Mouse (Mus musculus) heart, embryonic 13.5 days (tissue): ENCODE results near the gene Abhd4. TPM values are rescaled to one million over a fixed set of nuclear protein-coding genes. Genes with fewer than 3 reads are reported as not detected.

ENCODE experiments used
- ATAC-seq: fragments of 200-750 bp; cut with Nextera tagmentation; 2 replicates; pipeline ENCODE4 v1.8.0; 2017; ENCODE audit warnings: moderate TSS enrichment; ENCODE audit not compliant: insufficient number of reproducible peaks, low FRiP score, low TSS enrichment; ENCODE audit errors: extremely low read depth
- H3K27ac ChIP-seq: fragments of 300-500 bp; sonication (generic); replicated peaks from 2 replicates; pipeline ENCODE4 v1.5.1; 2015; ENCODE audit warnings: moderate library complexity, mild to moderate bottlenecking, inconsistent platforms
- H3K27me3 ChIP-seq: fragments of 300-500 bp; sonication (generic); replicated peaks from 2 replicates; pipeline ENCODE4 v1.6.1; 2015; ENCODE audit warnings: mild to moderate bottlenecking, inconsistent platforms
- H3K36me3 ChIP-seq: fragments of 300-500 bp; sonication (generic); 2 replicates; pipeline ENCODE4 v1.6.1; 2015; ENCODE audit warnings: mild to moderate bottlenecking, inconsistent platforms
- H3K4me1 ChIP-seq: fragments of 300-500 bp; sonication (generic); 2 replicates; pipeline ENCODE4 v1.6.1; 2015; ENCODE audit warnings: inconsistent platforms
- H3K4me2 ChIP-seq: fragments of 300-500 bp; sonication (generic); 2 replicates; pipeline ENCODE4 v1.6.1; 2015; ENCODE audit warnings: inconsistent platforms, mild to moderate bottlenecking, moderate library complexity
- H3K4me3 ChIP-seq: fragments of 300-500 bp; sonication (generic); 2 replicates; pipeline ENCODE4 v1.5.1; 2015; ENCODE audit warnings: moderate library complexity, mild to moderate bottlenecking, inconsistent platforms
- H3K9ac ChIP-seq: fragments of 300-500 bp; sonication (generic); 2 replicates; pipeline ENCODE4 v1.6.1; 2015; ENCODE audit warnings: inconsistent platforms, mild to moderate bottlenecking, moderate library complexity
- H3K9me3 ChIP-seq: fragments of 300-500 bp; sonication (generic); 2 replicates; pipeline ENCODE4 v1.6.1; 2016; ENCODE audit warnings: inconsistent platforms
- WGBS: fragments of 180-500 bp; shearing (Covaris S2); methylation state at CpG from one replicate; pipeline ENCODE4 v1.1.7; 2015; ENCODE audit warnings: mixed read lengths; 5-methylcytosine and 5-hydroxymethylcytosine counted together
- polyA plus RNA-seq: library from polyadenylated mRNA; unstranded; fragments of >200 nt; fragmentation: Nextera tagmentation; extraction: Ambion mirVana; gene quantifications from 2 replicates; pipeline ENCODE4 v1.2.1, GENCODE M21; 2015

Abhd4 gene
- polyA plus RNA-seq, 1 experiment from 2014 or later, result 87.0 TPM

DNA sequence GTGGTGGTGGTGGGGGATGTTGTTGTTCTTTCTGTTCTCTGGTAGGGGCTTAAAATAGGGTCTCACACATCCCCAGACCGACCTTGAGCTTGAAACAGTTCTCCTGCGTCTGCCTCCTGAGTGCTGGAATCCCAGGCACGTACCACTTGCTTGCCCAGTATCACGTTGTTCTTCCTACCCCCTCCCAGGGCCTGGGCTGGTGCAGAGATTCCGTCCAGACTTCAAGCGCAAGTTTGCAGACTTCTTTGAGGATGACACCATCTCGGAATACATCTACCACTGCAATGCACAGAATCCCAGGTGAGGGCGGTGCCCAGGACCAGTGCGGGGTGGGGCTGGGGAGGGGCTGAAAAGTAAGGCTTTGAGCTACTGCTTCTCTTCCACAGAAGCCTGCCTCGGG, 11.1 kb downstream of the Abhd4 start:
- no peak for ATAC-seq
- H3K9ac ChIP-seq, result peak overlapping the region; percentile 59
- H3K4me1 ChIP-seq, result peaks cover 31% of the 10 kb centered on the region
- no peaks in the 10 kb centered on the region for H3K9me3 ChIP-seq
- H3K4me3 ChIP-seq, result peak overlapping the region; percentile 24
- H3K27ac ChIP-seq, result peak overlapping the region; percentile 83
- H3K27me3 ChIP-seq, result no peaks in the 10 kb centered on the region
- peak overlapping the region; percentile 46 for H3K4me2 ChIP-seq
- 39% methylated on average over 10 of the region's 10 CpGs for WGBS
- H3K36me3 ChIP-seq, result peaks cover 78% of the 10 kb centered on the region

DNA sequence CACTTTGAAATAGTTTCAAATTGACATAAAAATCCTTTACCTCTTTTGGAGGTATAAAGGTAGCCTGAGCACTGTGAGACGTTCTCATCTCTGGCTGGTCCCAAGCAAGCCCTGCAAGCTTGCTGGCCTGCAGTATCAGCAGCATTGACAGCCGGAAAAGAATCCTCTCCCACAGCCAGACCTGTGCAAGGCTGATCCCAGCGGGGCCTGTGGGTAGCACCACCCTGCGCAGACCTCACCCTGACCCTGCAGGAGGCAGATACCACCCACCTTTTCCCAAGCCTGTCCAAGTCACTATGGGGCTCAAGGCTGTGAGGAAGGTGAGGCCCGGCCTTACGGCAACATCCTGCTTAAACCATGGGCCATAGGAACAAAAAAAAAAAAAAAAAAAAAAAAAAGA, 12.0 kb downstream of the Abhd4 start:
- Histone ChIP-seq H3K4me1 (peaks cover 23% of the 10 kb centered on the region), H3K4me2 (no peak overlapping the region), H3K27me3 (no peaks in the 10 kb centered on the region), H3K27ac (no peak overlapping the region), H3K9me3 (no peaks in the 10 kb centered on the region), H3K4me3 (no peak overlapping the region), H3K9ac (no peak overlapping the region), H3K36me3 (peaks cover 79% of the 10 kb centered on the region)
- 61% methylated on average over 6 of the region's 6 CpGs for WGBS
- no peak for ATAC-seq

DNA sequence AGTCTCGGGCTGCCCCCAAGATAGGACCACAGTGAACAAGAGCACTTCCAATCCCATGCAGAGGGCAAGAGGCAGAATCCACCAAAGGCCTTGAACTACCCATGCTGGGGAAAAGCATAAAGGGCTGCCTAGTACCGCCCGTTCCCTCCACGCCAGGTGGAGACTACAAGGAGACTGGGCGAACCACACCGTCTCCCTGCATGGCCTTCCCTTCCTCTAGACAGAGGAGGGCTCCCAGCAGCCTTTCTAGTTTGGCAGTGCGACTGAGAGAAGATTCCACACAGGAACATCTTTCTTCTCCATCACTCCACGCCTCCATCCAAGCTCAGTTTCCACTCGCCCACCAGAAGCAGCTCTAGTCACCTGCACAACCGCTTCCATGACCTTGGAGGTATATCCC, 14.0 kb downstream of the Abhd4 start:
- H3K9ac ChIP-seq, result no peak overlapping the region
- no peak for ATAC-seq
- H3K4me3 ChIP-seq, result no peak overlapping the region
- H3K36me3 ChIP-seq, result peaks cover 65% of the 10 kb centered on the region
- H3K27me3 ChIP-seq, result no peaks in the 10 kb centered on the region
- H3K4me1 ChIP-seq, result peaks cover 13% of the 10 kb centered on the region
- no peak overlapping the region for H3K27ac ChIP-seq
- no peak overlapping the region for H3K4me2 ChIP-seq
- H3K9me3 ChIP-seq, result no peaks in the 10 kb centered on the region
- 88% methylated on average over 10 of the region's 10 CpGs for WGBS

DNA sequence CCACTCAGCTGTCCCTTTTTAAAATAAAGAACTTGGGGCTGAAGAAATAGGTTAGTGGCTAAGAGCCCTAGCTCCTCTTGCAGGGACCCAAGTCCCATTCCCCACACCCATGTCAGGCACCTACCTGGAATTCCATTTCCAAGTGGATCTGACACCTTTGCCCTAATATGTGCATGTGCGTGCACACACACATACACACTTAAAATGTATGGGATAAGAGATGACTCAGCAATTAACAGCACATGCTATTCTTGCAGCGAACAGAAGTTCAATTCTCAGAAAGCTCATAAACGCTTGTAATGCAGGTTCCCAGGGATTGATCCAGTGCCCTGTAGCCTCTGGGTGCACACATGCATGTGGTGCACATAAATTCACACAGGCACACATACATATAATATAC, 15.6 kb downstream of the Abhd4 start:
- no peak overlapping the region for H3K4me2 ChIP-seq
- peaks cover 7% of the 10 kb centered on the region for H3K4me1 ChIP-seq
- no peak overlapping the region for H3K9ac ChIP-seq
- H3K36me3 ChIP-seq, result peaks cover 52% of the 10 kb centered on the region
- H3K4me3 ChIP-seq, result no peak overlapping the region
- H3K27me3 ChIP-seq, result no peaks in the 10 kb centered on the region
- WGBS, result 89% methylated on average over 3 of the region's 3 CpGs
- H3K27ac ChIP-seq, result no peak overlapping the region
- ATAC-seq, result no peak
- no peaks in the 10 kb centered on the region for H3K9me3 ChIP-seq

DNA sequence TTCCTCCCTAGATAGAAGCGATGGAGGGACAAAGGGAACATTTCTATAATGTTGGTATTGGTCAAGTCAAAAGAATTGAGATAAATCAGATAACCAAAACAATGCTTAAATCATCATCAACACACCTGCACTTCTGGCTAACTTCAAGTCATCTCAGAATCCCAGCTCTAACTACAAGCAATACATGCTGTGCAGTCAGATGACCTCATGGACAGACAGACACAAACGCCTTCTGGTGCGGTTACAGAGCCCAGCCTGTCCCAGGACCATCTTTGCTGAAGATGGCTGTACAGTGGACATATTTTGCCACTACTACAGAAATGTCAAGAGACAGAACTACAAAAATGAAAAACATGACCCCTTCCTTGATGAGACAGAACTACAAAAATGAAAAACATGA, 16.4 kb downstream of the Abhd4 start:
- peaks cover under 1% of the 10 kb centered on the region for H3K4me1 ChIP-seq
- no peak for ATAC-seq
- no peak overlapping the region for H3K27ac ChIP-seq
- no peak overlapping the region for H3K9ac ChIP-seq
- no peak overlapping the region for H3K4me3 ChIP-seq
- H3K4me2 ChIP-seq, result no peak overlapping the region
- H3K27me3 ChIP-seq, result no peaks in the 10 kb centered on the region
- 88% methylated on average over 3 of the region's 3 CpGs for WGBS
- H3K36me3 ChIP-seq, result peaks cover 43% of the 10 kb centered on the region
- H3K9me3 ChIP-seq, result no peaks in the 10 kb centered on the region

DNA sequence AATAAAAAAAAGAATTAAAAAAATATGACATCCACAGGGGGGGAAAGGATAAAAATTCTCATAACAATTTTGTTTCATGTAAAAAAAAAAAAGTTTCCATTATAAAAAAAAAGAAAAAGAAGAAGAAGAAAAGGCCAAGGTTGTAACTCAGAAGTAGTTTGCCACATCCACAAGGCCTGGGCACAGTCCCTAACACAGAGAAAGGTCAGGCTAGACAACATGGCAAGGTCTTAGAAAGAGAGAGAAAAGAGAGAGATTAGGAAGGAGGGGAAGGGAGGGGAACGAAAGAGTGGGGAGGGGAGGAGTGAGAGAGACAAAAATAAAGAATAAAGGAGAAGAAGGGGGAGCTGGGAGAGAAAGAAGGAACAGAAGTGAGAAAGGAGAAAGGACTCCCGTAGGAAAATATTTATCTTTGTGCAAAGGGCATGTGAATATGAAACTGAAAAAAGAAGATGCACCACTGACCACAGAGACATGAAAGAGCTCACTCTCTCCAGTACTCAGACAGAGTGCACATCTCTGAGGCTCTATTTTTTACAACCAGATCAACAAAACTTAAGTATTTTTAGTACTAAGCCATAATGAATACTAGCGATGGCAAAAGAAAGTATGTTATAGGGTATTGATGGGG, 18.1 kb downstream of the Abhd4 start:
- H3K4me1 ChIP-seq, result no peaks in the 10 kb centered on the region
- H3K4me3 ChIP-seq, result no peak overlapping the region
- H3K9ac ChIP-seq, result no peak overlapping the region
- no peaks in the 10 kb centered on the region for H3K9me3 ChIP-seq
- no peak overlapping the region for H3K4me2 ChIP-seq
- H3K36me3 ChIP-seq, result peaks cover 31% of the 10 kb centered on the region
- 84% methylated on average over 3 of the region's 3 CpGs for WGBS
- no peaks in the 10 kb centered on the region for H3K27me3 ChIP-seq
- no peak for ATAC-seq
- no peak overlapping the region for H3K27ac ChIP-seq

DNA sequence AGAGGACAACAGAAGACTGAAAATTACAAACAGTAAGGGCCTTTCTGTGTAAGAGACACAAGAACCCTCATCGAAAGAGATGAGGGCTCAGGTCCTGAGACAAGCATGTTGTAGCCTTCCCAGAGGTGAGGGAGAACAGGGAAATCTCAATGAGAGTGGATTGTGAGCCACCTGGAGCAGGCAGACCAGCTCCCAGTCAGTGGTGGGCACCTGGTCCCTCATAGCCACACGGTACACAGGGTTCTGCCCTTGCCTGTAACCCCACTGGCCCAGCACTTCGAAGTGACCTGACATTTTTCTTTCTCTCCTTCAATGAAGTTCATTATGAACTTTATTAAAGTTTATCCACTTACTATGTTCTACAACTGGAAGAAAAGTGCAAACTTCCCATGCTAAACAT, 18.7 kb downstream of the Abhd4 start:
- H3K4me1 ChIP-seq, result no peaks in the 10 kb centered on the region
- H3K36me3 ChIP-seq, result peaks cover 24% of the 10 kb centered on the region
- H3K27ac ChIP-seq, result no peak overlapping the region
- no peak overlapping the region for H3K4me3 ChIP-seq
- H3K9ac ChIP-seq, result no peak overlapping the region
- 76% methylated on average over 3 of the region's 3 CpGs for WGBS
- no peaks in the 10 kb centered on the region for H3K27me3 ChIP-seq
- ATAC-seq, result no peak
- H3K4me2 ChIP-seq, result no peak overlapping the region
- H3K9me3 ChIP-seq, result no peaks in the 10 kb centered on the region

DNA sequence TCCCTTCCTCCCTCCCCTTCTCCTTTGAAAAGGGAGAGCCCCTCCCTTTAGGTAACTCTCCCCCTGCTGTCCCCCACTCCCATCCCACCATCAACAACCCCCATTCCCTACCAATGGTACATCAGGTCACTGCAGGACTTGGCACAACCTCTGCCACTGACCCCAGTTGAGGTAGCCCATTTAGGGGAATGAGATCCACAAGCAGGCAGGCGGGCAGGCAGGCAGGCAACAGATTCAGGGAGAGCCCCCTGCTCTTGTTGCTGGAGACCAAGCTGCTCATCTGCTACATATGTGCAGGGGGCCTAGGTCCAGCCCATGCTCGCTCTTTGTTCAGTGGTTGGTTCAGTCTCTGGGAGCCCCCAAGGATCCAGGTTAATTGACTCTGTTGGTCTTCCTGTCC, 22.5 kb downstream of the Abhd4 start:
- Histone ChIP-seq H3K4me1 (no peaks in the 10 kb centered on the region), H3K4me2 (no peak overlapping the region), H3K27ac (no peak overlapping the region), H3K27me3 (peaks cover 3% of the 10 kb centered on the region), H3K4me3 (no peak overlapping the region), H3K9ac (no peak overlapping the region), H3K9me3 (no peaks in the 10 kb centered on the region), H3K36me3 (no peaks in the 10 kb centered on the region)
- WGBS, result 76% methylated on average over 2 of the region's 2 CpGs
- ATAC-seq, result no peak

DNA sequence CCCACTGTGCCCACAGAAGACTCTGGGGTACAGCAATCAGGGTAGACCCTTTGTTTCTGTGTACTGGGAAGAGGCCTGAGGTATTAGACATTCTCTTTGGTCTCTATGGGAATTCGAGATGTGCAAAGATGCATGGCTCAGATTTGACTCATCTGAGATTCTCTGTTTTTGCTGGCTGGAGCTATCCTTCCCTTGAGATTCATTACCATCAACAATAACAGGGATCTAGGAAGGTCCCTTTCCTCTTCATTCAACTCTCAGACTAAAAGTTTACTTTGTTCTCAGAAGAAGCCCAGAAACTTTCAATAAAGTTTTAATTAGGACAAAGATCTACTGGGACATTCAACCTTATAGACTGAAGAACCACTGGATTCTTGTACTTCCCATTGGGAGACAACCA, 30.9 kb downstream of the Abhd4 start, which contains the start of gene Olfr49:
TSS of gene Olfr49 (minus strand) at position 101 of the 400 bp plus-strand sequence.
- H3K4me2 ChIP-seq, result no peak within 1 kb of the TSS
- no peak for ATAC-seq
- H3K9me3 ChIP-seq, result peaks cover 10% of the 10 kb centered on the region
- no peak within 1 kb of the TSS for H3K4me3 ChIP-seq
- H3K9ac ChIP-seq, result no peak within 1 kb of the TSS
- peaks cover 15% of the 10 kb centered on the region for H3K27me3 ChIP-seq
- H3K36me3 ChIP-seq, result no peaks in the 10 kb centered on the region
- no peak within 1 kb of the TSS for H3K27ac ChIP-seq
- WGBS, result 70% methylated on average over 1 of the region's 1 CpGs
- H3K4me1 ChIP-seq, result no peaks in the 10 kb centered on the region

DNA sequence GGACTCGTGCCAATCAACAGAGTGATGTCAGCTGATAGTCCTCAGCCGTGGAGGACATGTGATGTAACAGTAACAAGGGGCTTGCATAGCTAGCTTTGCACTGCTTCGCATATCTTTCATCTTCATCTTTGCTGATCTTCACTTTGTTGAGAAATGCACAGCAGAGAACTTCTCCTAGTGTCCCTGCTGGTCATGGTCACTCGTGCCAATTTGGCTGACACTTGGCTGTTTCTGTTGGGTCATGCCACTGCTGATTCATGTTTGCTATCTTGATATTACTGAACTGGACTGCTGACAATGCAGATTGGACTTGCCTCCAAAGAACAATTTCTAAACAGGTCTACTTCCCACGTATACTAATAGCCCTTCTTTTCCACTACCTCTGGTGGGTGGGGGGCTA, 46.1 kb downstream of the Abhd4 start:
- no peak overlapping the region for H3K4me2 ChIP-seq
- ATAC-seq, result no peak
- 75% methylated on average over 5 of the region's 5 CpGs for WGBS
- no peak overlapping the region for H3K4me3 ChIP-seq
- no peaks in the 10 kb centered on the region for H3K4me1 ChIP-seq
- H3K9ac ChIP-seq, result no peak overlapping the region
- H3K27ac ChIP-seq, result no peak overlapping the region
- no peaks in the 10 kb centered on the region for H3K36me3 ChIP-seq
- no peaks in the 10 kb centered on the region for H3K27me3 ChIP-seq
- peaks cover 6% of the 10 kb centered on the region; the same call in 1 of the 2 replicates for H3K9me3 ChIP-seq

DNA sequence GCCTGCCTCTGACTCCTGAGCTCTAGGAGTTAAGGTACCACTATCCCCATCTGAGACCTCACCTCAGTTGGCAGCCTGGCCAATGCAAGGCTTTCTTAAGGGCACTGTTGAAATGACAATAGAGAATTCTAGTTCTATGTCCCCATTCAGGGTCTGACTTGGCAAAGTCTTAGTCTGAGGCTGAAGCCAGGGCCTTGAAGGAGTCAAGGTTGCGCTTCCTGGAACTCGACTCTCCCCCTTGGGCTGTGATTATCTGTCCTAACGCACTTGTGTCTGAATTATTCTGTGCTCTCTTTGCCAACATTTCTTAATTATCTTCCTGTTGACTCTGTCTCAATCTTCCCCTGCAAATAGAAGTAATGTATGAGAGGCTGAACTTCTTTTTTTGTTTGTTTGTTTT, 46.7 kb downstream of the Abhd4 start:
- no peaks in the 10 kb centered on the region for H3K4me1 ChIP-seq
- no peak overlapping the region for H3K9ac ChIP-seq
- H3K27ac ChIP-seq, result no peak overlapping the region
- no peaks in the 10 kb centered on the region for H3K27me3 ChIP-seq
- H3K4me3 ChIP-seq, result no peak overlapping the region
- no peaks in the 10 kb centered on the region for H3K36me3 ChIP-seq
- H3K4me2 ChIP-seq, result no peak overlapping the region
- 74% methylated on average over 3 of the region's 3 CpGs for WGBS
- H3K9me3 ChIP-seq, result peaks cover 6% of the 10 kb centered on the region; the same call in 1 of the 2 replicates
- no peak for ATAC-seq

DNA sequence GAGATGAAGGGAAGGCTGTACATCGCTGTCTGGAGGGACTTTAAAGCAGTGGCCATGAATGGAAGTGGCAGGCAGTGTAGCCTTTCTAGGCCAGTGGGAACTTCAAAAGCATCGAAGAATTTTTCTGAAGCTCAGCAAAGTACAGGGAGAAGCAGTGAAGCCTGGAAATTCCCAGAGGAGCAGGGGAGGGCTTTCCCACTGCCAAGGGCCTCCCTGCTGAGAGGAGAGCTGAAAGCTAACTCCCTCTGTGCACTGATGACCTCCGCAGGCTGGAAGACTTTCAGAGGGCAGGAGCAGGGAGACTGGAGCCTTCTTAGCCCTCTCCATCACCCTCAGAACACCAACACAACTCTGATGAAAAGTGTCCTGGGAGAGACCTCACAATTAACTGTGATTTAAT, 57.8 kb downstream of the Abhd4 start:
- Histone ChIP-seq H3K4me1 (no peaks in the 10 kb centered on the region), H3K27ac (no peak overlapping the region), H3K9ac (no peak overlapping the region), H3K27me3 (peaks cover 10% of the 10 kb centered on the region; the same call in 1 of the 2 replicates), H3K9me3 (no peaks in the 10 kb centered on the region), H3K4me3 (no peak overlapping the region), H3K4me2 (no peak overlapping the region), H3K36me3 (no peaks in the 10 kb centered on the region)
- ATAC-seq, result no peak
- 35% methylated on average over 3 of the region's 3 CpGs for WGBS
